Mouse (Mus musculus): ENCODE data around the gene Dscaml1.

Dscaml1 gene

DNA sequence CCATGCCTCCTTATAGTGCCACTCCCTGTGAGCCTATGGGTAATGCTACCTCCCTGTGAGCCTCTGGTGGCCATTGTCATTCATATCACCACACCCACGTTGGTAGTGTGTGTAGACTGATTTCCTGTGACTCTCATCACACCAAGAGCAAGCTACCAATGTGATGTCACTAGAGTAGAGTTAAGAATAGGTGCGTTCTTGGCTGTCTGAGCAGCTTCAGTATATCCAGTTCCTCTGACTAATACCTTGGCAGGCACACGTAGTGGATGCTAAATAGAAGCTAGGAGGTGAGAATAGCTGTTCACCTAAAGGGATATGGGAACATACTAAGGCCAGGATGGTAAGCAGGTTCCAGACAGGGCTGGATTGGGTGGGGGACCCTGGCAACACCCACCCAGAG is 143.3 kb downstream of the Dscaml1 start:
- DNase-seq (ENCODE audit: low spot score in 2 of 2): no peak

DNA sequence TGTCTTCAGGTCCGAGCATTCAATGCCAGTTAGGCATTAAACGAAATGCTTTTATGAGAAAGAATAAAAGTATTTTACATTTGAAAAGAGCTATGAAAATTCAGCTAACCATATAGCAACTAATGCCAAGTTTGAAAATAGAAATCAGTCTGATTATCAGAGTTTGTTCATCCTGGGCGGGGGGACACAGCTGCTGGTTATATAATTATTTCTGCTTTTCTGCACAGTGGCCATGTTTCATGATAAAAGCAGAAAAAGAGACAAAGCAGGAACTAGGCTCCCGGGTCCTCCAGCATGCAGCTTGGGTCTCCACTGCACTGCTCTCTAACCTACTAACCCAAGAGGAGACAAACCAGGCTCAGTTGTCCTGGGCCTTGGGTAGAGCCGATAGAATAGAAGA is 143.9 kb downstream of the Dscaml1 start:
- no peak for DNase-seq (ENCODE audit: low spot score in 2 of 2)

DNA sequence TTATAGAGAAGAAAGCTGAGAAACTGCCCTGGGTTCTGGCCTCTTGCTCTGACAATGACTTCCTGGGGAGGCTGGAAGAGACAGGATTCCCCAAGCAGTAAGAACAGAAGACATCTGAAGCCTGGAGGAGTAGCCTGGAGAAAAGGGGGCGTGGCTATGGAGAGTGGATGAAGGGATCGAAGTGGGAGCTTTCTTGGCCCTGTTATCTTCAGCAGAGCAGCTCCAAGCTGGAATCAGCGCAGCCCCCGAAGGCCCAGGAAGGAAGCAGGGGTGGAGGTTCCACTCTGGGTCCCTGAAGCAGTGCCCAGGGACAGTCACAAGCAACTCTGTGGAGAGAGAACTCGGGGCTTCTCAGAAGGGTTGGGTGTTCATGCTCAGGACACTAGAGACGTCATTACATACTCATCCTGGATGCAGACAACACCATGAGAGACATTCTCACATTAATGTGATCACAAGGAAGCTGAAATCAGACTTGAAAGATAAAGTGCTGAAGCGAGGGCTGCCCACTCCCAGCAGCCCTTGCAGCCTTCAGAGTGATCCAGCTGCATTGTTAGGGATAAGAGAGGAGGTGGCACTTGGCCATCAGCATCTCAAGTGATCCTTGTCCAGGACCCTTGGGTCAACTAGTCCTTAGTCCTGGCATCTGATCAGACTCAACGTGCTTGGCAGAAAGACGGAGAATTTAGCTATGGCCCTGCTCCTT is 146.5 kb downstream of the Dscaml1 start:
- no peak for DNase-seq (ENCODE audit: low spot score in 2 of 2)

DNA sequence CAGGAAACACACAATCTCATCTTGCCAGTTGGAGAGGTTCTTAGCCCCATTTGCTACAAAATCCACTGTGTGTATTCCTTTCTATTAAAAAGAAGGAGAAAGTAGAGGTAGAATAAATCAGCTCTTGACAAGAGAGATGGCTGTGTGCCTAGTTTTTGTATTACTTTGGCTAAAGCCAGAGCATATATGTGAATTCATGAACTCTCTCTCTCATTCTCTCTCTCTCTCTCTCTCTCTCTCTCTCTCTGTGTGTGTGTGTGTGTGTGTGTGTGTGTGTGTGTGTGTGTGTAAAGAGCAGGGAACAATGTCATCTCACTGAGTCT is 147.0 kb downstream of the Dscaml1 start:
- DNase-seq (ENCODE audit: low spot score in 2 of 2): no peak

DNA sequence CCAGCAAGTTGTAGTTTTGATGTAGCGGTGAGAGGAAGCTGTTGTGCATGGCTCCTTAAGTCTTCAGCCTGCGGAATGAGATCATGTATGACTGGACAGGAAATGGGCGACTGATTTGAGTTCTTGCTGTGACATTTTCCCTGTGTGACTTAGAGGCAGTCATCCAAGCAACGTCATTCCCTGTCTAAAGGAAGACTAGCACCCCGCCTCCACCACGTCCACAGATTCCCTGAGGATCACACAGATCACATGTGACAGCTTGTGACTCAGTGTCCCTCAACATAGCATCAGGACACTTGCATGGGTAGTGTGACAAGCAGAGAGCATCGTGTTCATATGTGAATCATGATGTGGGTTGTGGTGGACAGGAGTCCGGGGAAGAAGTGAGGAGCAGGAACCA is 147.6 kb downstream of the Dscaml1 start:
- DNase-seq (ENCODE audit: low spot score in 2 of 2): no peak

DNA sequence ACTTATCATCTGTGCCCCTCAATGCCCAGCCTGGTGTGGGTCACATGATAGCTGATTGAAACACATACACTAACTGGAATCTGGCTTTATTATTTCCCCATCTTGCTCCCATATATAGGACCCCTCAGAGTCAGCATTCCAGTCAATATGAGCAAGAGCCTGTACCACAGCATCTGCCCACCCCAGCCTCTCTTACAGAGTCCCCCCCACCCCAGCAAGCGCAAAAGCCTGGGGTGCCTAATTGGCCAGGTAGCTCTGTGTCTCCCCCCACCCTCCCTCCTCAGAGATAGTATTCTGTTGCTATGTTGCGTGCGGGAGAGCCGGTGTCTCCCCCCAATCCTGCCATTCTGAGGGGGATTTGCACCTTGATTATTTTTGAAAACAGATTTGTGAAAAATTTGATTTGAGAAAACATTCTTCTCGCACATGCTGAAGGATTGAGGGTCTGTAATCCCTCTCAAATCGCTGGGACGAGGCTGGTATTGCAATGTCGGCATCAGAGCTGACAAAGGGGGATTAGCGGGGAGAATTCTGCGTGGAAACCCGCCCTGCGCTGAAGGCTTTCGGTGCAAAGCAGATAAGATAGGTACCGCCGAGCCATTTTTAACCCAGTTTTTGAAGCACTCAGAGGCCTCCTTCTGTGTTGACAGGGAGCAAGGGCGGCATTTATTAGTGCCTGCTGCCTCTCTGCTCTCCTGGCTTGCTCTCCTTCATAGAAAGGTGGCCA is 153.8 kb downstream of the Dscaml1 start:
- DNase-seq (ENCODE audit: low spot score in 2 of 2): no peak

DNA sequence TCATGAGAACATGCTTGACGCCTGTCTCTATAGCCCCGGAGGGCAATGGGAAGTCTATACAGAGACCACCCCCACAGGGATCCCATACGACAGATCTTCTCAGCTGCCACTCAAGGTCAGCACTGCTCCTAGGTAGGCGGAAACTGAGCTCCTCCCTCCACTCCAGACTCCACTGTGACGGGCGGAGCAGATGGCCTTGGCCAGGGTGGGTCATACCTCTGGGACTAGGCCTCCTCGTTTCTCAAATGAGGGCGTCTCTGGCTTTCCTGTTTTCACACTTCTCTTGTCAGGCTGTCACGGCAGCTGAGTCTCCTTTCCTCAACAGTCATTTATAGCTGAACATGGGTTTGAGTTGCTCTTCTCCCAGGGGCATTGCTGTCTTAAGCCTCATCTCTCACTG is 160.0 kb downstream of the Dscaml1 start:
- no peak for DNase-seq (ENCODE audit: low spot score in 2 of 2)

DNA sequence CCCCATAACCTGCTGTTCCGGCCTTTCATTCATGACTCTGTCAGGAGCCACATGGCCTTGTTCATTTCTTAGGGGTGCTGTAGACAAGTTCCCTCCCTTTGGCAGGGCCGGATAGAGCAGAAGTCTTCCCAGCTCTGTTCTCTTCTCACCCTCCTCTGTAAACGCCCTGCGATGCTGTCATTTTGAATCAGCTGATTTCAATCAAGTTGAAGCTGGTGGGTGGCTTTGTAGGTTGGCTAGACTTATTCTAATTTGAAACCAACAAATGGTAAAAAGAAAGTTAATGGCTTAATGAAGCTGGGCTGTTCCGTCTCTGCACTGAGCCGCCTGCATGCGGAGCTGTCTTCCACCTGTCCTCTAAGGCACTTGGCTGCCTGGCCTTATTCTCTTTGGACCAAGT is 161.3 kb downstream of the Dscaml1 start:
- no peak for DNase-seq (ENCODE audit: low spot score in 2 of 2)

DNA sequence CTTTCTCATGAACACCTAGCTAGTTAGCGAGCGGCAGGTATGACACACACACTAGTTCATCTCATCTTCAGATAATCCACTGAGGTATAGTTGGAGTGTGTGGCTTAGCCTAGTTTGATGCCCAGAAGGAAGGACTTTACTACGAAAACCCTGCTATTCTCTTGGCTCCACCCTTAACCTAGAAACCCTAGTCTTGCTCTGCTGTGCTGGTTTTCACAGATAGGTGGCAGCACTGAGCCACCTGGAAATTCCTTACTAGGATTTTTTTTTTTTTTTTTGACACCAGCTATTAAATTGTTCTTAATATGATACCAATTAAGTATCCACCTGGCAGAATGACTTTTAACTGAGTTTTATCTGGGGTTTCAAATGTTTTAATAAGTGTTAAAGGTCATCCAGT is 163.4 kb downstream of the Dscaml1 start:
- DNase-seq (ENCODE audit: low spot score in 2 of 2): peak in 1 of 2 experiments; percentile 64

DNA sequence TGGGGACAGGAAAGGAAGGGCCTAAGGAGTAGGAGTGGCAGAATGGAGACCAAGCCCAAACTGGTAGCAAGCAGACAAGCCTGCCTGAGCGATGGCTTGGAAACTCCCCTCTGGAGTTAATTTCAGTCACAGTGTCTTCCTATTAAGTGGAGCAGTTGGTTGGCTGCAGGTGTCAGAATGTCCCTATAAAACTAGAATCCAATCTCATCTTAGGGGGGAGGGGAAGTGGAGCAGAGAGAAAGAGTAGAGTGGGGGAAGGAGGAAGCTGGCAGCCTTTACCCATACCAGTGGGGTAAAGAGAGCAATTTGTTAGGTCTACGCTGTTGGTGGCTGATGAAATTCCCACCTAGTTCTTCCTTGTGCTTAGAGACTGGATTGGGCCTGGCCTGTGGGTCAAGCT is 164.6 kb downstream of the Dscaml1 start:
- no peak for DNase-seq (ENCODE audit: low spot score in 2 of 2)

DNA sequence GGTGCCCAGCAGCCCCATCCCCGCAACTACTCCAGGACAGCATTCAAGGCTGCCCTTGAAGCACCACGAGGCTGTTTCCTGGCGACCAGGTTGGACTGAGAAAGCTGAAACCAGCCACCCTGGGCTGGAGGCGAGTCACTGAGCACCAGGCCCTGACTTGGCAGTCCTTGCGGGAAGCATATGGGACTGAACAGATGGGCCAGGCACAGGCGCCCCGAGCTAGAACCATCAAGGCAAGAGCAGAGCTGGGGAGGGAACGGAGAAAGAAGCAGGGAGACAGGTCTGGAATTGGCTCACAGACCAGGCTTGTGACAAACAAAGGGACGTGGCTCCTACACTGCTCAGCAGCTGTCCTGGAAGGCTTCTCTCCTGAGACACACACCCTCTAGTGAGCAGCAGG is 165.9 kb downstream of the Dscaml1 start:
- DNase-seq (ENCODE audit: low spot score in 2 of 2): peak in 1 of 2 experiments; percentile 70

DNA sequence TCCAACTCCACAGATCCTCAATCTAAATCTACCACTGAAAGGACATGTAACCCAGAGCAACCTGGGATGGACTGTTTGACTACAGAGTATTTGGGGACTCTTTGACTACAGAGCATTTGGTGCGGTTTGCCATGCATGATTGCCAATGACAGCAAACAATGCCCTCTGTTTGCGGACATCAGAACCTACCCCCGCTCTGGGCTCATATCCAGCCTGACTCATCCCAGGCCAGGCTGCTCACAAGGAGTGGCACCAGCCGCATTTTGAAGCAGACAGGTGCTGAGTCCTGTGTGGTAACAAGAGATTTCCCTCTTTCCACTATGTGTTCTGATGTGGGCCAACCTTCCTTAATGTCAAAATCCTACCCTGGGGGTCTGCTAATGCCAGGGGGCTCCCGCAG is 171.7 kb downstream of the Dscaml1 start:
- DNase-seq (ENCODE audit: low spot score in 2 of 2): peak in 1 of 2 experiments; percentile 40

DNA sequence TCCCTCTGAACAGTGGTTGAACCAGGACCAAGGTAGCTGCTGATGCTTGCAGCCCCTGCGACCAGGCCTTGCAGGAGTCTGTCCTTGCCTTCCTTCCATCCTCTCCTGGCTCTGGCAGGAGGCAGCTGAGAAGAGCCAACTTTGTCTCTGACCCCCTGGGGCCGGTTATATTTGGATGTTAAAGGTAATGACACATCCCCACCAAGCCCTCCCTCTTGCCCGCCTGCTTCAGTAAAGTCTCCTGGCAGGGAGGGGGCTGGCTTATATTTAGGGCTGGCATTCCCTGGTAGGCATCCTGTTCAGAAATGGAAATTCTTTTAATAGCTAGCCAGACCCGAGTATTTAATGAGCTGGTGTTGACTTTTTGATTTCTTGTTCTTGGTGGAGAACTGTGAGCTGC is 172.9 kb downstream of the Dscaml1 start:
- DNase-seq (ENCODE audit: low spot score in 2 of 2): no peak

DNA sequence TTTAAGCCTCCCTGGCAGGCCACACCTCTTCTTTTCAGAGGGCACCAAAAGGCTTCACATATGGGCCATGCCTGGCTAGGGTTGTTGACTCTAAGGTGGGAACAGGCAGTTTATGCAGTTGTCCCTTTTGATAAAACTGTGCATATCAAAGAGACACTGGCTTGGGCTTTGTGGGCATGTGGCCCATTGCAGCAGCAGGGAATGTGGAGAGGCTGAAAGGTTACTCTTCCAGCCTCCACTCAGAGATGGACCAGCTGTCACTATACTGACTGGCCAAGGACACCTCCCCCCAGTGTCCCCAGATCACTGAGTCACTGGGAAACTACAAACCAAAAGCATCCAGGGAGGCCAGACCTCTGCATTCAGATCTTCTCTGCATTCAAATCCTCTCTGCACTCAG is 180.9 kb downstream of the Dscaml1 start:
- no peak for DNase-seq (ENCODE audit: low spot score in 2 of 2)

DNA sequence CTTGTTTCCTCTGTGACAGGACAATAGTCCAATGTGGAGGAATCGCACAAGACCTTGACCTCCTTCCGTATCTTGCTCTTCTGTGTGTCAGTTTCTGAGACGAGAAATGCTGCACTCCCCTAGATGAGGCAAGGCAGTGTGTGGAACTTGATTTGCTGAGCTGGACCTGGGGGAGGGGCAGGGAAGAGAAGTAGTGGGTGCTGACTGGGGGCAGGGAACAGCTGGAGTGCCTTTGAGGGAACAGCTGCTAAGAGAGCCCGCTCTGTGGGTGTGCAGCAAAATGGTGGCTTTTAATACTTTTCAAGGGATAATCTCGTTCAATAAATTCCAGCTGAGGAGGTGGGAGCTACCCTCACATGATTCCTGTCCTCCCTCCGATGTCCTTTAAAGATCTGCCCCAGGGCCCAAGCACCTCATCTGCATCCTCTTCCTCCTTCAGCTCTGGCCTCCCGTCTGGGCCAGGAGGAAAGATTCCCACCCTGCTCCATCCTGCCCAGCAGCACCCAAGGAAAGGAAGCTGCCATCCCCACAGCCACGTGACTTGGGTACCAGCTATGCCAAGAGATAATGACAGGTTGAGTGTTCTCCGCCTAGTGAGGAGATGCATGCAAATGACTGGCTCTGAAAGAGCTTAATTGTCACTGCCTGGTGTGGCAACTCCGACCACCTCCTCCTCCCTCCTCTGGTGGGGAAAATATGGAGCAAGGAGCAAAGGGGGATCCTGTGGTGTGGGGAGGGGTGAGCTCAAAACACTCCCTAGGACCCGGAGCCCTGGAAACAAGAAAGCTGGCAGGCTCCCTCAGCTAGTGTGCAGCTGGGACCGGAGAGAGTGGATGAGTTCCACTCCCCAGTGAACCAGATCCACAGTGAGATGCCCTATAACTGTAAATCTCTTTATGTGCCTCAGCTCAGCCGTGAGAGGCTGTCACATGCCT is 181.9 kb downstream of the Dscaml1 start:
- DNase-seq (ENCODE audit: low spot score in 2 of 2): peak; percentile 69 to 77

DNA sequence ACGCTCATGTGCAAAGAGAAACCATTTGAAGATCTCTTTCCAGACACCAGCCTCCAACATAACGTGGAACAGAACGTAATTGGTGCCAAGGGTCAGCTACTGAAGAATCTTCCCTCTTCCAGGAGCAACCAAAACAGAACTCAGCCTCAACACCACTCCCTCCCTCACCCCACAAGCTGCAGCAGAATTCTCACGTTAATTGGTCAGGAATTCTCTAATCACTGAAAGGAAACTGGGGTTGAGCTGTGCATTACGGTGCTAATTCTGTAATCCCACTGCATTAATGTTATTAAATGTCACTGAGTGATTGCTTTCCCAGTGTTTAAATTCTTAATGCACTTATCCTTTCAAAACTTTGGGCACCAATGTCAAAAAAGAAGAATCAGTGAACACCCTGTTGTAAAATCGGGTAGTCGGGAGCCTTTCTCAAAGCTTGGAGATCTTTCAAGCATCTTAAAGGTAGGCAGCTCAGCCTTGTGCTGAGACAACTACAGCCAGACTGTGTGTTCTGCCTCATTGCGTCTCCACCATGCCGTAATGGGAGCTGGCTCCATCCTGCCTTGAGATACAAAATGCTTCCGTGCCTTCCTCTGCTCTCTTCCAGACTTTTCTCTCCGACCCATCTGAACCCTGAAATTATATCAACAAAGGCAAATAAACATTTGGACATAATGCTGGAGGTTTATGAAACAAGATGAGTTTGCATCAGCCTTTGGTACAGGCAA is 184.1 kb downstream of the Dscaml1 start:
- no peak for DNase-seq (ENCODE audit: low spot score in 2 of 2)

DNA sequence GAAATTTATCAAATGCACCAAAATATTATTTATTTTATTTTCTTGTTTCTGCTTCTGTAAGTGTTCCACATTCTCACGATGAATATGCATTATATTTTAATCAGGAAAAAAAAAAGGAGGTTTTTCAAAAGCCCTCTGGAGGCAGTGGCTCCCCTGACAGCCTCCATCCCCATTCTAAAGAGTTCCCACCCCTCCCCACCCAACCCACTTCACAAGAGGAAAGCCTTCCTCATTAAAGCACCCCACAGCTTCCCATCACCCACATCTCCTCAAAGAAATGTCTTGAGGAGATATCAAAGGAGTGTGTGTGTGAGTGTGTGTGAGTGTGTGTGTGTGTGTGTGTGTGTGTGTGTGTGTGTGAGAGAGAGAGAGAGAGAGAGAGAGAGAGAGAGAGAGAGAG is 188.2 kb downstream of the Dscaml1 start:
- no peak for DNase-seq (ENCODE audit: low spot score in 2 of 2)

DNA sequence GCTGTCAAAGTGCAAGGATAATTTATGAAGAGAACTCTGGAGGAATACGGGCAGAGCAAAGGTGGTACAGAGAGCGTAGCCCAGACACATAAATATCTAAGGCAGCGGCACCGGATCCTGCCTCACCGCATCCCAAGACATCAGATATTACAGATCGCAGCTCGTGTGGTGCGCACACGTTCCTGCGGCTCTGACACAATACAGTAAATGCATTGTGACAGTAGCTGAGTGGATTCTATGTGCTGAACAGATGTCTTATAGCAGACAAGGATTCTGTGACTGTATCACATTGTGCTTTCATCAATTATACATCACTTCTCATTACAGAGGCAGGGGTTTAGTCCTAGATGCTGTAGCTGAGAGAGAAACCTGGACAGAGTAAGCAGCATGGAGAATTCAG is 191.5 kb downstream of the Dscaml1 start:
- no peak for DNase-seq (ENCODE audit: low spot score in 2 of 2)

DNA sequence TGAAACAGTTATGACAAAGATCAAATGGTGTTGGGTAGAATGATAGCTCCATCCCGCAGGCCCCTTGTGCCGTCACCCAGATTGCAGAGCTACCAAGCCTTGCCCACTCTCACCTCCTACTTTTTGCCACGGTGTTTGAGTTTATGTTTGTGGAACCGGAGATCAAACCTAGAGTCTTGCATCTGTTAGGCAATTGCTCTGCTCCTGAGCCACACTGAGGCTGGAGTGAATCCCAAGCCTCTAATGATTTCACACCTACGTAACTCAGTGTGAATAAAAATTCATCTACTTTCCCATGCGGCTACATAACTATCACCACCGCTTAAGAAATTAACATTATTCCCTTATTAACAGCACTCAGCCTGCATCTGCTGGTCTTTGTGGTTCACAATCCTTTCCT is 192.0 kb downstream of the Dscaml1 start:
- no peak for DNase-seq (ENCODE audit: low spot score in 2 of 2)

DNA sequence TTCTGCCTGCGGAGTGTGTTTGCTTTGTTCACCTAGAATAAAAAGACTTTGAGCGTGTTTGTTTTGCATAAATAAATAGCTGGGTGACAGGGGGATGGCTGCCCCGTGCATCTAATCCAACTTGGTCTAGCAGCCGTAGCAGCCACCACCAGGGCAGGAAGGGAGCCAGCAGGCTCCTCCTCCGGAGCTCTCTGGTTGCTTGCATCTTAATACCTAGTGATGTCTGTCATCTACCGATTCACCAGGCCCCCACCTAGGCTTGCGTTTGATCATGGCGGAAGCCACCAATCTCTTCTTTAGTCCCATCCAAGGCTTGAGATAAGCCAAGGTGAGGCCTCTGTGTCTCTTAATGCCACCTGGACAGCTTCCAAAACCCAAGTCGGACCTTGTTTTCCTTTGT is 193.6 kb downstream of the Dscaml1 start:
- no peak for DNase-seq (ENCODE audit: low spot score in 2 of 2)

DNA sequence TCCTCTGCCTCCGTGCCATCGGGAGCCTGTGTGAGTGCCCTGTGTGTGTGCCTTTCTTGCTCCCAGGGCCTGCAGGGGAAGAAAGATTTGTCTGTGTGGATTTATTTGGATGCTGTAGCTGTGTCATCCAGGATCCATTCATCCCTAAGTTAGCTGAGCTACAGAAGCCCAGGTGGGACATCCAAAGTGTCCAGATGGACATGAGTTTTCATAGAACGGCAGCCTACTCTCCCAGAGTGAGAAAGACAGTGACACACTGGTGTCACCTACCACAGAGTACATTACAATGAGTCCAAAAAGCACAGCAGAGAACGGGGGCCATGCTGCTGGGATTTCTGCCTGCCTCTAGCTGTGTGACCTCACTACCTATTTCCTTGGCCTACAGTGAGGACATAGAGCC is 194.5 kb downstream of the Dscaml1 start:
- no peak for DNase-seq (ENCODE audit: low spot score in 2 of 2)

DNA sequence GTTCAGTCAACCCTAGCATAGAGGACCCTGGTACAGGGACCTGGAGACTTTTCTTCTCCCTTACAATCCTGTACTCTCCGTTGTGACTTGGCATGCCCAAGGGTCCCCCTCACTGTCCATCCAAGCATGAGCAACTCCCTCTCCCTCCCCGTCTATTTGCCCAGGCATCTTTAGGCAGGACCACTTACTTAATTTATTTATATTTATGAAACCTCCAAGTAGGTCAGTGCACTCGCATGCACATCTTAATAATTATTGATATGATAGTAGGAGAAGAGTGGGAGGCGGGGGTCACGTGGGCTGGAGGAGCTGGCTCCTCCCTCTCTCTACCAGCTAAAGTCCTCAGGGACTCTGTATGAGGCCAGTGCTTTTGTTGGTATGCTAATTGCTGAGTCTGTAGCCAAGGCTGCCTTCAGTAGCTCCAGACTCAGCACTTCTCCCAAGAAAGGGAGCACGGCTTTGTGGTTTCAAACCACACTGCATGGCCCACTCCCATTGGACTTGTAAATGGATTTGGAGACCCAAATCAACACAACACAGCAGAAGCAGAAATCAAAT is 199.5 kb downstream of the Dscaml1 start:
- DNase-seq (ENCODE audit: low spot score in 2 of 2): no peak
